Mouse (Mus musculus) neural tube, embryonic 12.5 days (tissue): Measurements from ENCODE around the gene Thra. TPM values are rescaled to one million over a fixed set of nuclear protein-coding genes. Genes with fewer than 3 reads are reported as not detected.
"Not testable (repeated sequence)": the region's sequence is repeated elsewhere in the genome, so short reads cannot be mapped to it uniquely, and the experiment has no call there.

Source experiments
- ATAC-seq: fragments of 200-750 bp; cut with Nextera tagmentation; 2 replicates; pipeline ENCODE4 v1.8.0; 2017; ENCODE audit warnings: low read depth, mild to moderate bottlenecking, moderate TSS enrichment, moderate library complexity; ENCODE audit not compliant: low FRiP score
- H3K27ac ChIP-seq: fragments of 300-500 bp; sonication (generic); 2 replicates; pipeline ENCODE4 v1.5.1; 2016
- H3K27me3 ChIP-seq: fragments of 300-500 bp; sonication (generic); replicated peaks from 2 replicates; pipeline ENCODE4 v1.6.1; 2016; ENCODE audit warnings: mild to moderate bottlenecking
- H3K36me3 ChIP-seq: fragments of 300-500 bp; sonication (generic); 2 replicates; pipeline ENCODE4 v1.6.1; 2016; ENCODE audit warnings: mild to moderate bottlenecking
- H3K4me1 ChIP-seq: fragments of 300-500 bp; sonication (generic); 2 replicates; pipeline ENCODE4 v1.6.1; 2016
- H3K4me2 ChIP-seq: fragments of 300-500 bp; sonication (generic); replicated peaks from 2 replicates; pipeline ENCODE4 v1.6.1; 2016; ENCODE audit warnings: mild to moderate bottlenecking
- H3K4me3 ChIP-seq: fragments of 300-500 bp; sonication (generic); 2 replicates; pipeline ENCODE4 v1.5.1; 2016
- H3K9ac ChIP-seq: fragments of 300-500 bp; sonication (generic); 2 replicates; pipeline ENCODE4 v1.6.1; 2016; ENCODE audit warnings: mild to moderate bottlenecking
- H3K9me3 ChIP-seq: fragments of 300-500 bp; sonication (generic); 2 replicates; pipeline ENCODE4 v1.6.1; 2016; ENCODE audit warnings: mild to moderate bottlenecking
- WGBS: fragments of 180-500 bp; shearing (Covaris S2); methylation state at CpG from one replicate; pipeline ENCODE4 v1.1.7; 2016; 5-methylcytosine and 5-hydroxymethylcytosine counted together
- polyA plus RNA-seq: library from polyadenylated mRNA; unstranded; fragments of >200 nt; fragmentation: Nextera tagmentation; extraction: Ambion mirVana; gene quantifications from 2 replicates; pipeline ENCODE4 v1.2.1, GENCODE M21; 2016

Gene Thra
- polyA plus RNA-seq, 1 experiment from 2014 or later: 56.9 TPM

DNA sequence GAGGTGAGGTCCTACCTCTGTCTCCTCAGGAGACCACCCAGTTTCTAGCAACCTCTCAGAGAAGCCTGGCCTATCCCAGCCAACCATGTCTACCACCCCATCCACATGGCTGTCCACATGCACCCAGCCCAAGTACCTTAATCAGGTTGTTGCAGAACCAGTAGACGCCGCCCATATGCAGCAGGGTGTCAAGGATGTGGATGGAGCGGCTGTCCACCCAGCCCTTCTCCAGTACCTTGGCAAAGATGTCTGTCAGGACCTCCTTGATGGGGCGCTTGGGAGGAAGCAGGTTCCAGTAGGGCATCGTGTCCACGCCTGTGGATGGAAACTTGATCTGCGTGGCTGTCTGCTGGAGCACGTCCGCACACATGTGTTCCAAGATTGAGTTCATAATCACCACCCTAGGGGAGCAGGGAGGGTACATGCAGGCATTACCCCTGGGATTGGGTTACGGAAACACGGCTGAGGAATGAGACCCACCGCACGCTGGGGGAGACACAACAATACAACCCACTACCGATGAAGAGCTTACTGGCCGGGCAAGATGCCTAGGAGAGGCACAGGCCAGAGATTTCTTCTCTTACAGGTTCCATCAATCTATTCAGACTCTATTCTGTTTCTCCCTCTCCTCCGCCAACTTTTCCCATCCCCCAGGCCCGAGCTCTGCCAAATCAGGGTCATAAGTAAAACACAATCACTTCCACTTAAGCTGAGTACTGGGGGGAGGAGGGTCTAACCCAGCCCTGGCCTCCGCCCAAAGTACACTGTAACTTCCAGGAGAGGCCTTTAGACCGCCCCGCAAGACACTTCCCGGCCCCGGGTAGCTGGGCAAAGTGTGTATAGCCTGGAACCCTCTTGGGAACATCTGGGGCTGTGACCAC, 32.8 kb upstream of the Thra start:
- no peak overlapping the region for H3K4me3 ChIP-seq
- H3K36me3 ChIP-seq: peaks cover 79% of the 10 kb centered on the region
- H3K4me1 ChIP-seq: no peaks in the 10 kb centered on the region
- H3K27me3 ChIP-seq: no peaks in the 10 kb centered on the region
- H3K27ac ChIP-seq: no peak overlapping the region
- no peak overlapping the region for H3K4me2 ChIP-seq
- ATAC-seq: no peak
- H3K9ac ChIP-seq: no peak overlapping the region
- WGBS: 89% methylated on average over 22 of the region's 22 CpGs
- H3K9me3 ChIP-seq: no peaks in the 10 kb centered on the region

- Histone ChIP-seq H3K27me3 (no peaks in the 10 kb centered on the region), H3K9me3 (no peaks in the 10 kb centered on the region), H3K4me1 (no peaks in the 10 kb centered on the region), H3K4me2 (no peak overlapping the region), H3K27ac (no peak overlapping the region), H3K36me3 (peaks cover 87% of the 10 kb centered on the region), H3K9ac (no peak overlapping the region), H3K4me3 (no peak overlapping the region)
- WGBS: 90% methylated on average over 19 of the region's 19 CpGs
- no peak for ATAC-seq
These were observed 32.0 kb upstream of the Thra start for GRCm38 (mm10) chr11:98708282-98708956.

- no peak overlapping the region for H3K9ac ChIP-seq
- whole genome bisulfite sequencing: 88% methylated on average over 26 of the region's 26 CpGs
- no peak overlapping the region for H3K4me3 ChIP-seq
- no peaks in the 10 kb centered on the region for H3K27me3 ChIP-seq
- H3K4me1 ChIP-seq: no peaks in the 10 kb centered on the region
- no peaks in the 10 kb centered on the region for H3K9me3 ChIP-seq
- ATAC-seq: no peak
- peaks cover 90% of the 10 kb centered on the region for H3K36me3 ChIP-seq
- H3K27ac ChIP-seq: no peak overlapping the region
- H3K4me2 ChIP-seq: no peak overlapping the region
These were observed 31.3 kb upstream of the Thra start for GRCm38 (mm10) chr11:98709001-98709741.

DNA sequence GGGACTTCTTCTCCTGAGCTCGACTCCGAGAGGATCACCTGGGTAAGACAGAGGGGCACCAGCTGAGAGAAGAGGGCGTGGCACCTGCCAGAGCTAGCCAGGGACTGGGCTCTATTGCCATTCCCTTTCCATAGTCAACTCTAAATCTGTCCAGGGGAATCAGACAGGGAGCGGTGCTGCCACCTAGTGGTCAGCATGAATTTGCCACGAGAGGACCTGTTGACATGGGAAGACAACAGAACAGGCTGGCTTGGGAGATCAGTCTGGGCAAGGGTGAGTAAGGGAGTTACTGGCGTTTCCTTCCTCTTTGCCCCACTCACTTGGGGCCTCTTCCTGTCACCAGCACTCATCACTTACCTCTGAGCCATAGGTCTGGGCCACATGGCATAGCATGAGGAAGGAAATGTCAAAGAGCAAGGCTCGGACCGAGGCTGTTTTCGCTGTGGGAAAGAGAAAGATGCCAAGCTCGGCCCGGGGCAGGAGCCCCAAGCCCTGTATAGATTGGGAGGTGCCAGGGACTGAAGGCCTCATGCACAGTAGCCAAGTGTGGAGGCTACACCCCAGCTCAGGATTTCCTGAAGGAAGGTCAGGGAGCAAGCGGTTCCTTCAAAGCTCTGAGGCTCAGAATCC, 29.9 kb upstream of the Thra start:
- Histone ChIP-seq H3K27me3 (no peaks in the 10 kb centered on the region), H3K4me2 (no peak overlapping the region), H3K9me3 (no peaks in the 10 kb centered on the region), H3K4me1 (no peaks in the 10 kb centered on the region), H3K9ac (no peak overlapping the region), H3K36me3 (peaks cover 90% of the 10 kb centered on the region), H3K27ac (no peak overlapping the region), H3K4me3 (no peak overlapping the region)
- 55% methylated on average over 12 of the region's 12 CpGs for WGBS
- 0 out of 2 replicates have a peak, but pooled peaks have one; percentile 17 for ATAC-seq

DNA sequence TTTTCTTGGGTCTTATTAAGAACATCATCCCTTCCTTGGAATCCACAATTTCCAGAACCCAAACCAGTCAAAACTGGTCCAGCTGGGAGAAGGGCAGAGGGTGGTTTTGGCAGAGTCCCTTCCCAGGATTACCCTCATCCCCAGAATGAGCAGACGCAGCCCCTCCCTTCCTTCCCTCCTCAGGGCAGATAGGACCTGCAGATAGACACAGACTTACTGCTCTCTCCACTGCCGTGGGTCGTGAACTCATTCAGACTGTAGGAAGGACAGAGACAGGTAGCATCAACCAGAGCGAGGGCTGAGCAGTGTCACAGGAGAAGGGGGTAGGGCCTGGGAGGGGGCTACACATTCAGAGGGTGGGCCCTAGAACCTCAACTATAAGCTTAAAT, 29.4 kb upstream of the Thra start:
- H3K9ac ChIP-seq: no peak overlapping the region
- no peak overlapping the region for H3K4me2 ChIP-seq
- ATAC-seq: no peak
- H3K4me1 ChIP-seq: no peaks in the 10 kb centered on the region
- H3K36me3 ChIP-seq: peaks cover 90% of the 10 kb centered on the region
- no peaks in the 10 kb centered on the region for H3K27me3 ChIP-seq
- H3K9me3 ChIP-seq: no peaks in the 10 kb centered on the region
- H3K27ac ChIP-seq: no peak overlapping the region
- no peak overlapping the region for H3K4me3 ChIP-seq
- WGBS: 88% methylated on average over 4 of the region's 4 CpGs

- H3K27me3 ChIP-seq, H3K4me2 ChIP-seq, H3K4me3 ChIP-seq, H3K9me3 ChIP-seq, ATAC-seq, H3K27ac ChIP-seq, H3K4me1 ChIP-seq, H3K9ac ChIP-seq: not testable (repeated sequence)
- WGBS: 88% methylated on average over 6 of the region's 6 CpGs
- H3K36me3 ChIP-seq: peaks cover 90% of the 10 kb centered on the region
These were observed 28.4 kb upstream of the Thra start for GRCm38 (mm10) chr11:98712009-98712408.

- H3K27me3 ChIP-seq: no peaks in the 10 kb centered on the region
- H3K9ac ChIP-seq: no peak overlapping the region
- H3K36me3 ChIP-seq: peaks cover 88% of the 10 kb centered on the region
- no peak for ATAC-seq
- H3K4me2 ChIP-seq: no peak overlapping the region
- 91% methylated on average over 12 of the region's 12 CpGs for WGBS
- H3K27ac ChIP-seq: no peak overlapping the region
- H3K4me1 ChIP-seq: no peaks in the 10 kb centered on the region; the same call in 1 of the 2 replicates
- H3K9me3 ChIP-seq: no peaks in the 10 kb centered on the region
- H3K4me3 ChIP-seq: no peak overlapping the region
These were observed 26.7 kb upstream of the Thra start for GRCm38 (mm10) chr11:98713703-98714102.

GRCm38 (mm10) chr11:98715946-98716345, 24.5 kb upstream of the Thra start:
- no peak overlapping the region for H3K27ac ChIP-seq
- no peak overlapping the region for H3K9ac ChIP-seq
- H3K36me3 ChIP-seq: peaks cover 71% of the 10 kb centered on the region
- no peaks in the 10 kb centered on the region for H3K9me3 ChIP-seq
- 92% methylated on average over 9 of the region's 9 CpGs for WGBS
- no peaks in the 10 kb centered on the region; the same call in 1 of the 2 replicates for H3K4me1 ChIP-seq
- no peaks in the 10 kb centered on the region for H3K27me3 ChIP-seq
- H3K4me3 ChIP-seq: no peak overlapping the region
- H3K4me2 ChIP-seq: no peak overlapping the region
- ATAC-seq: no peak

DNA sequence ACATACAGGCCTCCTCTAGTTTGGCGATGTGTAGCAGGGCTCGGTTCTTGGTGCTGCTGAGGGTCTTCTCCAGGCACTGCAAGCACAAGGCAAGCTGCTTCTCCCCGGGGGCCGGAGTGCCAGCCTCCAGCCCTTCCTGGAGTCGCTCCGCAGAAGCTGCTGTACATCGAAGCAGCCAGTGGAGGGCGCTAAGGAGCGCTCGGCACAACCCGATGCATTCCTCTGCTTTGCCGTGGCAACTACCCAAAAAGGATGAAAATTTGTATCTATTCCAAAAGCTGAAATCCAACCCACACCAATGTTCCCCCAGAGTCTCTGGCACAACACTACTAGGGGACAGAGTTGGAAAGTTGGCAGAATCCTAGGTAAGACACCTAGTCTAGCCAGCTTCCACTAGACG, 22.5 kb upstream of the Thra start:
- no peaks in the 10 kb centered on the region for H3K27me3 ChIP-seq
- no peak overlapping the region for H3K4me2 ChIP-seq
- H3K9ac ChIP-seq: no peak overlapping the region
- H3K4me3 ChIP-seq: no peak overlapping the region
- ATAC-seq: no peak
- H3K9me3 ChIP-seq: no peaks in the 10 kb centered on the region
- H3K27ac ChIP-seq: no peak overlapping the region
- peaks cover 60% of the 10 kb centered on the region for H3K36me3 ChIP-seq
- H3K4me1 ChIP-seq: no peaks in the 10 kb centered on the region; the same call in 1 of the 2 replicates
- WGBS: 16% methylated on average over 13 of the region's 13 CpGs

GRCm38 (mm10) chr11:98720756-98721155, 19.7 kb upstream of the Thra start:
- ATAC-seq: no peak
- no peak overlapping the region for H3K9ac ChIP-seq
- peaks cover 51% of the 10 kb centered on the region for H3K36me3 ChIP-seq
- no peak overlapping the region for H3K27ac ChIP-seq
- H3K9me3 ChIP-seq: no peaks in the 10 kb centered on the region
- H3K27me3 ChIP-seq: no peaks in the 10 kb centered on the region
- no peak overlapping the region for H3K4me2 ChIP-seq
- H3K4me3 ChIP-seq: no peak overlapping the region
- no peaks in the 10 kb centered on the region; the same call in 1 of the 2 replicates for H3K4me1 ChIP-seq
- 81% methylated on average over 2 of the region's 2 CpGs for WGBS

GRCm38 (mm10) chr11:98721458-98722226, 18.8 kb upstream of the Thra start:
- Histone ChIP-seq H3K4me3 (no peak overlapping the region), H3K4me2 (no peak overlapping the region), H3K27me3 (no peaks in the 10 kb centered on the region), H3K9ac (0 out of 2 replicates have a peak overlapping the region, but pooled peaks have one; percentile 29), H3K36me3 (peaks cover 50% of the 10 kb centered on the region), H3K4me1 (no peaks in the 10 kb centered on the region; the same call in 1 of the 2 replicates), H3K9me3 (no peaks in the 10 kb centered on the region), H3K27ac (no peak overlapping the region)
- ATAC-seq: no peak
- 74% methylated on average over 24 of the region's 24 CpGs for WGBS
